Mouse (Mus musculus): ENCODE data around the gene Rab3il1. TPM values are rescaled to one million over a fixed set of nuclear protein-coding genes. Genes with fewer than 3 reads are reported as not detected.

The Rab3il1 gene
- total RNA-seq, 1 experiment, result 4.0 TPM

GRCm38 (mm10) chr19:10066502-10066901 lies 65.0 kb downstream of the Rab3il1 start:
- H3K4me3 ChIP-seq (ENCODE audit: insufficient read depth in 1 of 2, low read depth in 1 of 2, low read length in 2 of 2, poor library complexity in 1 of 2, severe bottlenecking in 1 of 2), result no peak overlapping the region
- H3K36me3 ChIP-seq (ENCODE audit: control insufficient read depth, insufficient read depth, low read length, poor library complexity, severe bottlenecking), result peaks cover 55% of the 10 kb centered on the region
- H3K4me1 ChIP-seq (ENCODE audit: control insufficient read depth in 2 of 2, insufficient read depth in 2 of 2, low read length in 2 of 2, poor library complexity in 1 of 2), result no peaks in the 10 kb centered on the region; a peak in 1 of 4 replicates
- in situ Hi-C loops (cut with MboI; ENCODE audit: low sequenced_read_pairs in 2 of 2, unreplicated experiment in 2 of 2), result no loop called here
- H3K27ac ChIP-seq (ENCODE audit: insufficient read depth, low read depth, low read length, poor library complexity, severe bottlenecking), result no peak overlapping the region
- no peak overlapping the region for H3K9ac ChIP-seq (ENCODE audit: insufficient read depth, low read depth, low read length, poor library complexity, severe bottlenecking)
- no peaks in the 10 kb centered on the region for H3K9me3 ChIP-seq (ENCODE audit: control insufficient read depth, insufficient read depth, low read depth, low read length)
- no peak for DNase-seq (ENCODE audit: low read depth, low spot score)
- no peak for TF ChIP-seq HCFC1 (IDR thresholded peaks at IDR 0.05; ENCODE audit: borderline replicate concordance, insufficient read depth, low read length)
- no peak for TF ChIP-seq MAFK (IDR thresholded peaks at IDR 0.05; ENCODE audit: insufficient read depth, low read depth, low read length)
- no peak for TF ChIP-seq CHD2 (IDR thresholded peaks at IDR 0.05; ENCODE audit: low read depth, low read length)
- TF ChIP-seq ZC3H11A (IDR thresholded peaks at IDR 0.05; ENCODE audit: borderline replicate concordance, low read depth, low read length), result no peak
- no peak for TF ChIP-seq ZNF384 (IDR thresholded peaks at IDR 0.05; ENCODE audit: low read depth, low read length)

- H3K4me1 ChIP-seq (ENCODE audit: control insufficient read depth in 2 of 2, insufficient read depth in 2 of 2, low read length in 2 of 2, poor library complexity in 1 of 2), result peaks cover 0 to 6% of the 10 kb centered on the region in 2 experiments; a peak in 2 of 4 replicates
- no peak for DNase-seq (ENCODE audit: low read depth, low spot score)
- H3K36me3 ChIP-seq (ENCODE audit: control insufficient read depth, insufficient read depth, low read length, poor library complexity, severe bottlenecking), result peaks cover 48% of the 10 kb centered on the region
- in situ Hi-C loops (cut with MboI; ENCODE audit: low sequenced_read_pairs in 2 of 2, unreplicated experiment in 2 of 2), result no loop called here
- H3K9me3 ChIP-seq (ENCODE audit: control insufficient read depth, insufficient read depth, low read depth, low read length), result no peaks in the 10 kb centered on the region
- H3K4me3 ChIP-seq (ENCODE audit: insufficient read depth in 1 of 2, low read depth in 1 of 2, low read length in 2 of 2, poor library complexity in 1 of 2, severe bottlenecking in 1 of 2), result no peak overlapping the region
- no peak overlapping the region for H3K27ac ChIP-seq (ENCODE audit: insufficient read depth, low read depth, low read length, poor library complexity, severe bottlenecking)
- TF ChIP-seq HCFC1 (IDR thresholded peaks at IDR 0.05; ENCODE audit: borderline replicate concordance, insufficient read depth, low read length), result no peak
- no peak for TF ChIP-seq ZNF384 (IDR thresholded peaks at IDR 0.05; ENCODE audit: low read depth, low read length)
- no peak for TF ChIP-seq MAFK (IDR thresholded peaks at IDR 0.05; ENCODE audit: insufficient read depth, low read depth, low read length)
- TF ChIP-seq ZC3H11A (IDR thresholded peaks at IDR 0.05; ENCODE audit: borderline replicate concordance, low read depth, low read length), result no peak
- no peak for TF ChIP-seq CHD2 (IDR thresholded peaks at IDR 0.05; ENCODE audit: low read depth, low read length)
- H3K9ac ChIP-seq (ENCODE audit: insufficient read depth, low read depth, low read length, poor library complexity, severe bottlenecking), result no peak overlapping the region
These were observed 66.2 kb downstream of the Rab3il1 start for GRCm38 (mm10) chr19:10067701-10068100.

DNA sequence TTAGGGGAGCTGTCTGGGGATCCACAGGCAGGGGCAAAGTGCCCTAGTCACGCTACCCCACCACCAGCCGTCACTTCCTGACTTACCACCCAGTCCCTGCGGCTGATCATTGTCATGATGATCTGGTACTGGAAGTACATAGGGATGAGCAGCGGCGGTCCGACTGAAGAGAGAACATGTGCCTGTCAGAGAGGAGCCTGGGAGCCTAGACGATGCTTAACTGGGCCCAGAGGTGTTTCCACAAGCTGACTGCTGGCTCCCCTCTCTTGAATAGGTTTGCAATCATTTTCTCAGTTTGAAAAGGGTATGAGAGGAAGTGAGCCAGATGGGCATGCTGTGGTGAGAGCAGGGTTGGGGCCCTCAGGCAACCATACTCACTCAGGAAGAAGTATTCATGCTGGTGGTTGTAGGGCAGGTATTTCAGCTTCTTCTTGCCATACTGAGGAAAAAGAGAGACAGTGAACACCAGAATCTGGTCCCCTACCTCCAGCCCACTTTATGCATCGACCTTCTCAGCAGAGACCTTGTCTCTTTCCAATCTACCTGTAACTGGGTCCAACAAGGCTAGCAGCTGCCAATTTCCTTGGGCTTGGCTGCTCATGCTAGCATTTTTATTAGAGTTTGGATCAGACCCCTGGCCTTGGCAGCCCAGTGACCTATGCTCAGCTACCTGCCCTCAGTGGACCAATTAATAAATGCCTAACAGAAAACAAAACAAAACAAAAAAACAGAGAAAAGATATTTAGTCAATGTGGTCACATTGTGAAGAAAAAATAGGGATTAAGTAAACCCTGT lies 68.9 kb downstream of the Rab3il1 start:
- peaks cover 0 to 6% of the 10 kb centered on the region in 2 experiments; a peak in 2 of 4 replicates for H3K4me1 ChIP-seq (ENCODE audit: control insufficient read depth in 2 of 2, insufficient read depth in 2 of 2, low read length in 2 of 2, poor library complexity in 1 of 2)
- in situ Hi-C loops (cut with MboI; ENCODE audit: low sequenced_read_pairs in 2 of 2, unreplicated experiment in 2 of 2), result no loop called here
- DNase-seq (ENCODE audit: low read depth, low spot score), result no peak
- no peak for TF ChIP-seq CHD2 (IDR thresholded peaks at IDR 0.05; ENCODE audit: low read depth, low read length)
- TF ChIP-seq ZC3H11A (IDR thresholded peaks at IDR 0.05; ENCODE audit: borderline replicate concordance, low read depth, low read length), result no peak
- TF ChIP-seq ZNF384 (IDR thresholded peaks at IDR 0.05; ENCODE audit: low read depth, low read length), result no peak
- TF ChIP-seq HCFC1 (IDR thresholded peaks at IDR 0.05; ENCODE audit: borderline replicate concordance, insufficient read depth, low read length), result no peak
- no peak for TF ChIP-seq MAFK (IDR thresholded peaks at IDR 0.05; ENCODE audit: insufficient read depth, low read depth, low read length)
- H3K4me3 ChIP-seq (ENCODE audit: insufficient read depth in 1 of 2, low read depth in 1 of 2, low read length in 2 of 2, poor library complexity in 1 of 2, severe bottlenecking in 1 of 2), result no peak overlapping the region
- H3K9ac ChIP-seq (ENCODE audit: insufficient read depth, low read depth, low read length, poor library complexity, severe bottlenecking), result no peak overlapping the region
- H3K36me3 ChIP-seq (ENCODE audit: control insufficient read depth, insufficient read depth, low read length, poor library complexity, severe bottlenecking), result peaks cover 48% of the 10 kb centered on the region
- H3K9me3 ChIP-seq (ENCODE audit: control insufficient read depth, insufficient read depth, low read depth, low read length), result no peaks in the 10 kb centered on the region
- H3K27ac ChIP-seq (ENCODE audit: insufficient read depth, low read depth, low read length, poor library complexity, severe bottlenecking), result no peak overlapping the region

- Histone ChIP-seq H3K36me3 (ENCODE audit: control insufficient read depth, insufficient read depth, low read length, poor library complexity, severe bottlenecking) (peaks cover 48% of the 10 kb centered on the region), H3K4me3 (ENCODE audit: insufficient read depth in 1 of 2, low read depth in 1 of 2, low read length in 2 of 2, poor library complexity in 1 of 2, severe bottlenecking in 1 of 2) (no peak overlapping the region)
These were observed 69.7 kb downstream of the Rab3il1 start for GRCm38 (mm10) chr19:10071166-10071565.

More at GRCm38 (mm10) chr19:10071166-10071565, 69.7 kb downstream of the Rab3il1 start:
- in situ Hi-C loops (cut with MboI; ENCODE audit: low sequenced_read_pairs in 2 of 2, unreplicated experiment in 2 of 2), result no loop called here
- no peak for TF ChIP-seq CHD2 (IDR thresholded peaks at IDR 0.05; ENCODE audit: low read depth, low read length)
- TF ChIP-seq ZC3H11A (IDR thresholded peaks at IDR 0.05; ENCODE audit: borderline replicate concordance, low read depth, low read length), result no peak
- no peak for TF ChIP-seq MAFK (IDR thresholded peaks at IDR 0.05; ENCODE audit: insufficient read depth, low read depth, low read length)
- TF ChIP-seq ZNF384 (IDR thresholded peaks at IDR 0.05; ENCODE audit: low read depth, low read length), result no peak
- no peak for TF ChIP-seq HCFC1 (IDR thresholded peaks at IDR 0.05; ENCODE audit: borderline replicate concordance, insufficient read depth, low read length)
- no peak for DNase-seq (ENCODE audit: low read depth, low spot score)
- Histone ChIP-seq H3K4me1 (ENCODE audit: control insufficient read depth in 2 of 2, insufficient read depth in 2 of 2, low read length in 2 of 2, poor library complexity in 1 of 2) (peaks cover 0 to 6% of the 10 kb centered on the region in 2 experiments; a peak in 2 of 4 replicates), H3K27ac (ENCODE audit: insufficient read depth, low read depth, low read length, poor library complexity, severe bottlenecking) (no peak overlapping the region), H3K9ac (ENCODE audit: insufficient read depth, low read depth, low read length, poor library complexity, severe bottlenecking) (no peak overlapping the region), H3K9me3 (ENCODE audit: control insufficient read depth, insufficient read depth, low read depth, low read length) (no peaks in the 10 kb centered on the region)
